Mouse (Mus musculus): ENCODE data around the gene Tab1.

Gene Tab1

GRCm38 (mm10) chr15:80163274-80163673 lies 30.3 kb downstream of the Tab1 start:
- DNase-seq (ENCODE audit: low spot score) = no peak

DNA sequence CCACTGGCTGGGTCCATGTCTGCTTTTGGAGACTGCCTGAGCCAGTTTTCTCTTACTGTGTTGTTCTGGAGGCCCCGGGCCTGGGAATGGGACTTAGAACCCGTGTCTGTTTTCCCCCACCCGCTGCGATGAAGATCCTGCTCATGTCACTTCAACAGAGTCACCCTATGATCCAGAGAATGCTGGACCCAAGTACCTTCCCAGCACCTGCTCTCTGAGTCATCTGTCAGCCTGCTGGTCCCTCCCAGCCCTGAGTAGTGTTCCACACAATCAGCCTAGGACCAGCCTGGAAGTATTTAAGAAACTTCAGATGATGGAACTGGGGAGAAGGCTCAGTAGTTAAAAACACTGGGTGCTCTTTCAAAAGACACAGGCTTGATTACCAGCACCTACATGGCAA lies 30.8 kb downstream of the Tab1 start:
- DNase-seq (ENCODE audit: low spot score) = no peak

- no peak for DNase-seq (ENCODE audit: low spot score)
Measured at GRCm38 (mm10) chr15:80165396-80165795, 32.5 kb downstream of the Tab1 start.

- no peak for DNase-seq (ENCODE audit: low spot score)
Measured at GRCm38 (mm10) chr15:80169484-80169883, 36.6 kb downstream of the Tab1 start.

DNA sequence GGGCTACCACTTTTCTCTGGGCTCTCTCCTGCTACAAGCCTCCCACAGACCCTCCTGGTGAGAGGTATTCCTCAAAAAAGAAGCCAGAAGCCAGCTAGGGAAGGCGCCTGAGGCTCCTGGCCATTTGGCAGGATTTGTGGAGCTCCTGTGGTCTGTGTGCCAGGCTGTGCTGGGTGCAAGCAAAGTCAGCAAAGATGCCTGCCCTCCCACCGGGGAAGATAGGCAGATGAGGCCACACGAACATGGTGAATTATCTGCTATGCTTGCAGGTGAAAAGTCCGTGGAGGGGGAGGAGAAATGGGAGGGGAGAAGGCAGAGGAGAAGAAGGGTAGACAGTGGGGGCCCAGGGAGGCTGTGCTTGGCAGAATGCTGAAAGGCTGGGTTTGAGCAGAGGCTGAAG lies 37.4 kb downstream of the Tab1 start:
- no peak for DNase-seq (ENCODE audit: low spot score)

DNA sequence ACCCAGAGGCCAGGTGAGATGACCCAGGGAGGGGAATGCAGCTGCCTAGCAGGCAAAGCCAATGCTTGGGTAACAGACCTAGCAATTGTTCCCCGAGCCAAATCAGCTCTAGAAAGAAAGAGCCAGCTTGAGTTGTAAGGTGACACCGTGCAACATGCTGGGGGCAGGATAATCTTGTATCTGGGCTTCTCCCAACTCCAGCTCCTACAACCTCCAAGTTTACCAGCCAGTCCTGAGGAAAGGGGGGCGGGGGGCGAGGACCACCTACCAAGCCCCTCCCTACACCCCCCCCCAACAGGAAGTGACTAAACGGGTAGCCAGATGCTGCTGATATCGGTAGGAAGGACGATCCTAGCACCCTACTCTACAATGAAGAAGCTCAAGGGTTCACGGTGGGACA lies 38.4 kb downstream of the Tab1 start:
- no peak for DNase-seq (ENCODE audit: low spot score)

- DNase-seq (ENCODE audit: low spot score) = no peak
Measured at GRCm38 (mm10) chr15:80171791-80172190, 38.9 kb downstream of the Tab1 start.

DNA sequence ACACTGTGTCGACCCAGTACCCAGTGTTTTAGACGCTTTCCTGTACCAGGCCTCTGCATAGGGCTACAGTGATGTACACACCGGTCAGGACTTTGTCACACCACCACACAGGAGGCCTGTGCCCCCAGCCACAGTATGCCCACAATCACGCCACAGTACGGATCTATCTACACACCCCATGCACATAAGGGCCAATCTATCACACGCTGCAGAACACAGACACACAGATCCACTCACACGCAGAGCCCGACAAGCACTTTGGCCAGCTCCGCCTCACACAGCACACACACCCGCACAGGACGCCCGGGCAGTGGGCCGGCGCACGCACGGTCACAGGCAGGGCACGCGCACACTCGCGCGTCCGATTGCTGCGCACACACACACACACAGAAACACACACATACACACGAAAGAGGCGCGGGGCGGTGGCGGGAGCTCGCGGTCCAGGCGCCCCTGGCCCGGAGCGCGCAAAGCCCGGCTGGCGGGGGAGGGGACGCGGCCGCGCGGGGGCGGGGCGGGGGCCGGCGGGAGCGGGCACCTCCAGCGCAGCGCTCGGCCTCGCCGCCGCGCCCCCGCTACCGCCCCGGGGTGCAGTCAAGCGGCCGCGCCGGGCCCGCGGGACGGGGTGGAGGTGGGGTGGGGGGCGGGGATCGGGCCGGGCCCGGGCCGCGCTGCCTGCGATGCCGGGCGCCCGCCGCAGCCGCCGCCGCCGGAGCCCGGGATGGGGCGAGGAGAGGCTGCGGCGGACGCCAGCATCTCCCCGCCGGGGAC lies 40.3 kb downstream of the Tab1 start, which contains the start of gene Mgat3:
Gene Mgat3, plus strand, starts transcription at position 721 of the 771 bp plus-strand sequence.
- DNase-seq (ENCODE audit: low spot score) = no peak

- no peak for DNase-seq (ENCODE audit: low spot score)
Measured at GRCm38 (mm10) chr15:80173781-80174597, 41.1 kb downstream of the Tab1 start.

GRCm38 (mm10) chr15:80174598-80174875 lies 41.6 kb downstream of the Tab1 start:
- DNase-seq (ENCODE audit: low spot score) = no peak

DNA sequence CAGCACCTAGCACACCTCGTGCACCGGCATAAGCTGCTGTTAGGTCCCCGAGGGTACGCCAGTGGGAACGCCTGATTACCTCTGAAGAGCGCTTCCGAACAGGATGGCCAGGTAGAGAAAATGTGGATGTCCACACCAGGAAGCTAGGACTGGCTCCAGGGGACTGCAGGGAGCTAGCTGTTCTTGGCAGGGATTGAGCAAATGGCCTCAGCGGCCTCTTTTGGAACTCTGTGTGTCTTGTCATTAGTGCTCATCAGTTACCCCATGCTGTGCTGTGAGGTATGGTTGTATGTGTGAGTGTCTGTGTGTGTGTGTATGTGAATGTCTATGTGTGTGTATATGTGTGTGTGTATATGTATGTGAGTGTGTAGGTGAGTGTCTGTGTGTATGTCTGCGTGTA lies 42.4 kb downstream of the Tab1 start:
- no peak for DNase-seq (ENCODE audit: low spot score)

DNA sequence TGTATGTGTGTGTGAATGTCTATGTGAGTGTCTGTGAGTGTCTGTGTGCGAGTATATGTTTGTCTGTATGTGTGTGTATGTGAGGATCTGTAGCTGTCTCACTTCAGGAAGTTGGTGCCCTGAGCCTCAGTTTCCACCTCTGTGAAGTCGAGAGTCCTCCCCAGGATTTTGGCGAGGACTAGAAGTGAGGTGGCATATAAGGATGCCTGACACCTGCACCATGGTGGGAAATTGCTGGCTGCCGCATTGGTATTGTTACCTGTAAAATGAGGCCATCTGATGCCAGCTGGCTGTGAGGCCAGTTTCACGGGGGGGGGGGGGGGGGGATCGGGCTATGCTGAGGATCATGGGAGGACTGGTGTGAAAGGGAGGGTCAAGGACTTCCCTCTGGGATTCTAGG lies 42.8 kb downstream of the Tab1 start:
- no peak for DNase-seq (ENCODE audit: low spot score)

DNA sequence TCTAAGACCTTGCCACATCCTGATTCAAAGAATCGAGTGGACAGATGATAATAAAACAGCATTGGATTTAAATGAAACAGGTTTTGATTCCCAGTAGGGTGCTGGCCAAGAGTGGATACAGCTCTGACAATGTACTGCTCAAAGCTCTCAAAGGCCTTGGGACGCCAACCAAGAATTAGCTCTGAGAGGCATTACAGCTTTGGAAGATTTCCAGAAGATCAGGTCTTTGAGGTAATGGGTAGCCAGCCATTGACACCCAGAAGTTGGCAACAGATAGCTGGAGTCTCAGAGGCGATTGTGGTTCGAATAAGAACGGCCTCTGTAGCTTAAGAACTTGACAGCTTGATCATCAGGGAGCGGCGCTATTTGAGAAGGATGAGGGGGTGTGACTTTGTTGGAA lies 48.6 kb downstream of the Tab1 start:
- DNase-seq (ENCODE audit: low spot score) = no peak

DNA sequence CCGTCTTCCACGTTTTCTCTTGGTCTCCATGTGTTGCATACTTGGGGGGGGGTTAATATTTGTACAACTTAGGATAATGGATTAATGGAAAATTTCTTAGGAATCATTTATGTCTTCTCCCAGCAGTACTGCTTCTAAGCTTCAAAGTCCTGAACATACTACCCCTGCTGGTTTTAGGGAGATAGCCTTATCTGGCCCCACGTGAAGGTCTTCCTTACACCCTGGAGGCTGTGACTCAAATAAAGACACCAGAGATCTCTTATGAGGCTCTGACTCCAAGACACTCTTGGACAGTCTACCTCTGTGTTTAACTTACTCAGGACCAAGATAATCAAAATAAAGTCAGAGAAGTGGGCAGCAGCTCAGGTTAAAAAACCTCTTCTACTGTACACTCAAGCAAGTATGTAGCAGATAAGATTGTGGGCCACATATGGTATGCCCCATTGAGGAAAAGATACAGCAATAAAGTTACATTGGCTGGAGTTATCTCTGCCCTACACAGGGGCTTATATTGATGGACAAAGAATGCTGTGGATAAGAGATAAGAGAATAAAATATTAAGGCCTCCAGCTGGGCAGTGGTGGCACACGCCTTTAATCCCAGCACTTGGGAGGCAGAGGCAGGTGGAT lies 49.3 kb downstream of the Tab1 start:
- no peak for DNase-seq (ENCODE audit: low spot score)

DNA sequence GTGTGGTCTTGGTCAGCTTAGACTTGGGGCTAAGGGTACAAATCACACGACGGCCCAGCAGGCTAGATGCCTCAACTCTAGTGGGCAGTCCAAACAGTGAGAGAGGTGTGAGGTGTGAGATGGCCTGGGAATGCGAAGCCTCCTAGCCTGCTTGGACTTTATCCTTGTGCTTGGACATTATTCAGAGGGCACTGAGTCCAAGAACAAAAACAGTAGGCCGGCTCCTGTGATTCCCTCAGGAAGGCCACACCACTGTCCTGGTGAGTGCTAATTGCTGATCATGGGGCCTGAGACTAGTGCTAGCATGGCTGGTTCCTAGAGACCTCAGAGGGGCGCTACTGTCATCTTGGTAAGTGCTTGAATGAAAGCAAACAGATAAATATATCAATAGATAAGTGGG lies 56.0 kb downstream of the Tab1 start:
- DNase-seq (ENCODE audit: low spot score) = no peak

DNA sequence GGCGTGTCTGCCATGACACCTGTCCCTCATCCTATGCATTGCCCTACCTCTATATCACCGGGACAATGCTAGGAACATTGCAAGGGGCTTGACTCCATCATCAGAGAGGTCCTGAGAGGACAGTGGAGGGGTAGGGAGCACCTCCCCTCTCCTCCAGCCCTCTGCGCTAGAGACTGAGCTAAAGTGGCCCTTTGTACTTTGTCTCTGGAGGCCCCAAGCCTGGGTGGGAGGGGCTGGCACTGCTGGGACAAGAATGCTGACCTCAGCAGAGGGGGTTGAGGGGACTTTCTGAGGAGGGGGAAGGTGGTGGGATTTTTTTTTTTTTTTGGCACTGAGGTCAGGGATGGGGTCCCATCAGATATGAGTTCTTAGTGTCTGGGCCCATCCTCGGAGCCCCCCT lies 57.1 kb downstream of the Tab1 start:
- no peak for DNase-seq (ENCODE audit: low spot score)

- no peak for DNase-seq (ENCODE audit: low spot score)
Measured at GRCm38 (mm10) chr15:80191585-80192245, 58.8 kb downstream of the Tab1 start.

GRCm38 (mm10) chr15:80192246-80192585 lies 59.3 kb downstream of the Tab1 start:
- no peak for DNase-seq (ENCODE audit: low spot score)

- DNase-seq (ENCODE audit: low spot score) = no peak
Measured at GRCm38 (mm10) chr15:80192847-80193246, 59.9 kb downstream of the Tab1 start.

GRCm38 (mm10) chr15:80199556-80199955 lies 66.6 kb downstream of the Tab1 start:
- DNase-seq (ENCODE audit: low spot score) = no peak

DNA sequence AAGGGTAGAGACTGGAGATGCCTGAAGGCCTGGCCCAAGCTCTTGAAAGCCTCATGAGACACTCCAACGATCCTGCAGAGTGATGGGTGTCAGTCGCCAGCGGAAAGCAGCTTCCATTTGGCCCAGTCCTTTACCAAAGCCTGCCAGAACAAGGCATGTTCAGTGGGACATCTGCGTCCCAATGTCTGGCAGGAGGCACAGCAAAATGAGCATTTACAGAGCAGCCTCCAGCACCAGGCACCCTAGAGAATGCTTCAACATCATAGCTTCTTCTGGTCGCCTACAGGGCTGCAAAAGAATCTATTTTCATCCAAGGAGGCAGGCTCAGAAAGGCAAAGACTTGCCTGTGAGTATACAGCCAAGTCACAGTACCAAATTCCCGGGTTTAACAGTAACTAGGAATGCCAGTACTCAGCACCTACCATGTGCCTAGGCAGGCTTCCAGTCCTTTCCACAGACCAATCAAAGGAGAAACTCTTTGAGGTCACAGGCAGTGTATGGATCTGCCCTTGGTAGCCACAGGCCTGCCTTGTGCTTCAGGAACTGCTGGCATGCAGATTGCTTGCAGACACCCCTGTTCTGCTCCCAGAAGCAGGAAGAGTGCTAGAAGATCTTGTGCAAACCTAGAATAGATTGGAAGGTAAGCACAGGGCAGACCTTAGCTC lies 69.3 kb downstream of the Tab1 start:
- no peak for DNase-seq (ENCODE audit: low spot score)

- no peak for DNase-seq (ENCODE audit: low spot score)
Measured at GRCm38 (mm10) chr15:80203406-80203805, 70.5 kb downstream of the Tab1 start.
